Mouse (Mus musculus) midbrain, postnatal 0 days (tissue): ENCODE measurements at regions not wholly inside any gene's neighbourhood (a gene's known extent, or its start where the extent isn't known, plus 50 kb on each side); places are given as distances from the start of the nearest gene placed in this dataset.

ENCODE experiments used
- ATAC-seq: fragments of 200-750 bp; cut with Nextera tagmentation; 2 replicates; pipeline ENCODE4 v1.8.0; 2017; ENCODE audit warnings: moderate number of reproducible peaks, mild to moderate bottlenecking, moderate TSS enrichment, moderate library complexity; ENCODE audit not compliant: low FRiP score
- DNase-seq: peaks from one replicate; pipeline ENCODE4 v3.0.0-alpha.2; 2015; ENCODE audit warnings: low spot score
- H3K27ac ChIP-seq: fragments of 300-500 bp; sonication (generic); 2 replicates; pipeline ENCODE4 v1.5.1; 2014; ENCODE audit warnings: low read depth, mild to moderate bottlenecking, low read length, mixed read lengths
- H3K27me3 ChIP-seq: fragments of 300-500 bp; sonication (generic); 2 replicates; pipeline ENCODE4 v1.6.1; 2014; ENCODE audit warnings: low read length, control low read depth, mixed read lengths; ENCODE audit not compliant: insufficient read depth
- H3K36me3 ChIP-seq: fragments of 300-500 bp; sonication (generic); 2 replicates; pipeline ENCODE4 v1.6.1; 2014; ENCODE audit warnings: low read length, control low read depth, mixed read lengths; ENCODE audit not compliant: insufficient read depth
- H3K4me1 ChIP-seq: fragments of 300-500 bp; sonication (generic); 2 replicates; pipeline ENCODE4 v1.6.1; 2014; ENCODE audit warnings: mild to moderate bottlenecking, control low read depth, antibody characterized with exemption, low read length, mixed read lengths; ENCODE audit not compliant: insufficient read depth
- H3K4me2 ChIP-seq: fragments of 300-500 bp; sonication (generic); 2 replicates; pipeline ENCODE4 v1.6.1; 2014; ENCODE audit warnings: low read depth, mild to moderate bottlenecking, low read length, mixed read lengths; ENCODE audit not compliant: poor library complexity, severe bottlenecking
- H3K4me3 ChIP-seq: fragments of 300-500 bp; sonication (generic); 2 replicates; pipeline ENCODE4 v1.5.1; 2014; ENCODE audit warnings: low read depth, mild to moderate bottlenecking, low read length, moderate library complexity
- H3K9ac ChIP-seq: fragments of 300-500 bp; sonication (generic); replicated peaks from 2 replicates; pipeline ENCODE4 v1.6.1; 2014; ENCODE audit warnings: mild to moderate bottlenecking, low read length, moderate library complexity, mixed read lengths; ENCODE audit not compliant: poor library complexity, severe bottlenecking
- H3K9me3 ChIP-seq: fragments of 300-500 bp; sonication (generic); 2 replicates; pipeline ENCODE4 v1.6.1; 2016; ENCODE audit warnings: low read length, control low read depth
- CTCF ChIP-seq: IDR thresholded peaks from 2 replicates; pipeline ENCODE4 v1.5.1; 2016; ENCODE audit warnings: antibody characterized with exemption, mild to moderate bottlenecking
- WGBS: fragments of 180-500 bp; shearing (Covaris S2); extraction: QIAGEN DNeasy Blood & Tissue Kit; methylation state at CpG from one replicate; pipeline ENCODE4 v1.1.7; 2014; 5-methylcytosine and 5-hydroxymethylcytosine counted together

DNA sequence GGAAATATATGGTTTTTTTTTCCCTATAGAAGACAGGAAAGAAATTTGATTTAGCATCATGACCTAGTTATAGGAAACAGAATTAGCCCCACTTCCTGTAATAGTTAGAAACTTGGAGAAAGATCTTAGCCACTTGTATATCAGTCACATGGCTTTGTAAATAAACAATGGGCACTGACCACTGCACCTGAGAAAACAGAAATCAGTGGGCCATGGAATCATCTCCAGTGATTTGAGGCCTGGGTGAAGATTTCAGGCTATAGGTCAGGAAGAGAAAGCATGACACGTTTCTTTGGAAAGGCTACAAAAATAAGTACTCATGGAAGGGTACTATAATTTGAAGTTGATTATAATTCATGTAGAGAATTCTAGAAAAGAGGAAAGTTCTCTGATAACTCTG is 642.2 kb upstream of the Rag2 start:
- no peaks in the 10 kb centered on the region for H3K27me3 ChIP-seq
- no peaks in the 10 kb centered on the region for H3K9me3 ChIP-seq
- no peak overlapping the region for H3K27ac ChIP-seq
- no peak overlapping the region for H3K9ac ChIP-seq
- H3K4me2 ChIP-seq, result no peak overlapping the region
- no peak for ATAC-seq
- no peak for TF ChIP-seq CTCF
- H3K4me3 ChIP-seq, result no peak overlapping the region
- no peak for DNase-seq
- no peaks in the 10 kb centered on the region for H3K4me1 ChIP-seq
- H3K36me3 ChIP-seq, result no peaks in the 10 kb centered on the region
- 79% methylated on average over 1 of the region's 1 CpGs for WGBS

DNA sequence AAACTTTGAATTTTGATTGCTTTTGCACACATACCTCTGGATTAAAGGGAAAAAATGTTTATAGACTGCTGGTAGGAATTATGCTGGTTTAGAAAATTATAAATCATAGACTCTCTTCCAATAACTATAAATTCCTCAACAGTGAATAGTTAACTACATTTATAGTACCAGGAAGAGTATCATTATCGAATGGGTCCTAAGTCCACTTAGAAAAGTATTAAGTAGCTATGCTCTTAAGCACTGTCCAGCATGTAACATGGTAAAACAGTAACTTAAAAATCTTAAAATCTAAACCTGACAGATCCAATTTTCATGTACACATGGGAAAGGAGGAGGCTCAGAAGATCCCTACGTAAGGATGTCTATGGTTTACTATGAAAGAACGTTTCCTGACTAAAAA is 609.2 kb upstream of the Rag2 start:
- WGBS, result 89% methylated on average over 3 of the region's 3 CpGs
- H3K4me2 ChIP-seq, result no peak overlapping the region
- H3K9ac ChIP-seq, result no peak overlapping the region
- ATAC-seq (no peak), DNase-seq (no peak)
- H3K27me3 ChIP-seq, result no peaks in the 10 kb centered on the region
- H3K27ac ChIP-seq, result no peak overlapping the region
- no peaks in the 10 kb centered on the region for H3K9me3 ChIP-seq
- no peaks in the 10 kb centered on the region for H3K4me1 ChIP-seq
- H3K4me3 ChIP-seq, result no peak overlapping the region
- no peaks in the 10 kb centered on the region for H3K36me3 ChIP-seq
- no peak for TF ChIP-seq CTCF

DNA sequence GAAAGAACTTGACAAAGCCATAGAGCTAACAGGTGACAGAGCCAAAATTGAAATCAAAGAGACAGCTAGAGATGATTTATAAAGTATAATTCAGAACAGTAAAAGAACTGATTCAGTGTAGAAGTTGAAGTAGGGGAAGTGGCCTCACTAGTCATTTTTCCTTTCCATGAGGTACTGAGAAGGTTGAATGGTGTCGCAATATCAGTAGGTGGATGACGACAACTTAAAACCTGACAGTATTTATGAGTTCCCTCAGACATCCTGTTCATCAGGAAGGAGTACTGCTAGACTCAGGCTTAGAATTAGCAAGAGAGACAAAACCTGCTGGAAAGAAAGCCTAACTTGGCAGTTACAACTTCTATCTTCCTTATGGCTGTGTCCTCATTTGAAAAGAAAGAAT is 605.1 kb upstream of the Rag2 start:
- Histone ChIP-seq H3K27ac (no peak overlapping the region), H3K9me3 (no peaks in the 10 kb centered on the region), H3K27me3 (no peaks in the 10 kb centered on the region), H3K36me3 (no peaks in the 10 kb centered on the region), H3K9ac (no peak overlapping the region), H3K4me2 (no peak overlapping the region), H3K4me3 (no peak overlapping the region), H3K4me1 (no peaks in the 10 kb centered on the region)
- ATAC-seq (no peak), DNase-seq (no peak)
- WGBS, result 98% methylated on average over 2 of the region's 2 CpGs
- no peak for TF ChIP-seq CTCF

DNA sequence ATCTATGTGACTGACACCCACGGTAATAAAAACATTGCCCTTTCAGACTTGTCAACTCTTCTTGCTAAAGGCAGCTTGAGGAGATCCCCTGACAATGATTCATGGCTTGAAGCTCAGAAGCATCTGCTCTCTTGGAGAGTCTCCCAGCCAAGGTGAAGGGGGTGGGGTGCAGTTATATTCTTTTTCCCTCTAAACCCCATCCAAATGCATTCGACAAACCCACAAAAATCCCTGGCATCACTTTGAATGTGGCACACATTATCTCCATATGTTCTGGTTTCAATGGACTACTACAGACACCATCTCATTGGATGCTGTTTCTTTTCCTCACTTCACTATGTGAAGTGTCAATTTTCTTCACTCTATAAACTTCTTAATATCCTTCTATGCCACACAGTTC is 603.0 kb upstream of the Rag2 start:
- Histone ChIP-seq H3K4me3 (no peak overlapping the region), H3K4me2 (no peak overlapping the region), H3K36me3 (no peaks in the 10 kb centered on the region), H3K9ac (no peak overlapping the region), H3K27ac (no peak overlapping the region), H3K4me1 (no peaks in the 10 kb centered on the region), H3K9me3 (no peaks in the 10 kb centered on the region), H3K27me3 (no peaks in the 10 kb centered on the region)
- ATAC-seq (no peak), DNase-seq (peak; percentile 44)
- 77% methylated on average over 2 of the region's 2 CpGs for WGBS
- no peak for TF ChIP-seq CTCF

DNA sequence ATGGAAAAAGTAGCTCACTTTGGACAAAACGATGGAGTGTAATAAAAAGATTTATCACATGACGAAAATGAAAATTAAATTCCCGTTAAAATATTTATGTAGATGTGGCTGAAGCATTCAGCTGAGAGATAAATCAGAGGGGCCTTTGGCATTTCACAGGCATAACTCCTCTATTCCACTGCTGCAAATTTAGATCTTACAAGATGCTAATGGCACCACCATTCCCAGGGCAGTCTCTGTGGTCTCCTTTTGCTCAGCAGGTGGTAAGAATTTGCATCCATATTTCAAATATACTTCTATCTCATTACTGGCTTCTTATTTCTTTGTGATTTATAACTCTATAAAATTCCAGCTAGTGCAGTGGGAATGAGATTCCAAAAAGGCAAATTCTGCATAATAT is 581.5 kb upstream of the Rag2 start:
- H3K4me3 ChIP-seq, result no peak overlapping the region
- ATAC-seq (no peak), DNase-seq (no peak)
- 68% methylated on average over 3 of the region's 3 CpGs for WGBS
- no peak for TF ChIP-seq CTCF
- no peak overlapping the region for H3K4me2 ChIP-seq
- H3K27ac ChIP-seq, result no peak overlapping the region
- H3K36me3 ChIP-seq, result no peaks in the 10 kb centered on the region
- no peaks in the 10 kb centered on the region for H3K9me3 ChIP-seq
- no peak overlapping the region for H3K9ac ChIP-seq
- H3K4me1 ChIP-seq, result no peaks in the 10 kb centered on the region
- no peaks in the 10 kb centered on the region for H3K27me3 ChIP-seq

DNA sequence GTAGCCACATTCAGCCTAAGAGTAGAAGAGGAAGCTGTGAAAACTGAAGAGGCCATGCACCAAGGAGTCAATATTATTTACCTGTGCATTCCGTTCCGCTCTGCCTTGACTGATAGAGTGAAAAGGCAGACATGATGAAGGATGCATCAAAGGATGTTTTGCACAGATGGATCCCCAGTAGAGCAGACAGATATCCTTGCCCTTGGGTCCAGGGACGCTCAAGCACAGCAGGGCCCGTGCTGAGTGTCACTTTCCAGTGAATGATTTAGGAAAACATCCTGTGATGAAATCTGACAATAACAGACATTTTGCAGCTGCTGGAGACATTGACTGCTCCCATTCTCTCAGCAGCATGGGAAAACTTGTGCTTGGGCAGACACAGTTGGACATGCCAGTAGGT is 561.6 kb upstream of the Rag2 start:
- WGBS, result 78% methylated on average over 4 of the region's 4 CpGs
- TF ChIP-seq CTCF, result no peak

DNA sequence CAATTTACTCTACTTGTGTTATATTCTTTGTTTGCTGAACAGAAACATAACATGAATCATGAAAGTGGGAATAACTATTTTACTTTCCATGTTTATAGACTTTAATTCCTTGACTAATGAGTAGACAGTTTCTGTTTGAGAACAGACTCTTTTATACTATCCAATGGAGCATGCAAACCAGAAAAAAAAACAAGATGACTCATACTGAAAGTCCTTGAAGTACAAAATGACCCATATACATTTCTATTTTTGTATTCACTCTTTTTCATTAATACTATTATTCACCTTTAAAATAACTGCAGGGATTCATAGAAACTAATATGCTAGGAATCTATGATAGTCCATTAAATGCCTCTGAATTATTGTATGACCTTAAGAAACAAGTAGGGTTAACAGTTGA is 549.5 kb upstream of the Rag2 start:
- H3K4me2 ChIP-seq, result no peak overlapping the region
- H3K9ac ChIP-seq, result no peak overlapping the region
- no peaks in the 10 kb centered on the region for H3K27me3 ChIP-seq
- no peak for DNase-seq
- H3K4me1 ChIP-seq, result no peaks in the 10 kb centered on the region
- H3K9me3 ChIP-seq, result no peaks in the 10 kb centered on the region
- H3K36me3 ChIP-seq, result no peaks in the 10 kb centered on the region
- no peak for TF ChIP-seq CTCF
- no peak for ATAC-seq
- no peak overlapping the region for H3K4me3 ChIP-seq
- H3K27ac ChIP-seq, result no peak overlapping the region

More for the DNA sequence above, 561.6 kb upstream of the Rag2 start:
- H3K4me1 ChIP-seq, result no peaks in the 10 kb centered on the region
- H3K4me2 ChIP-seq, result no peak overlapping the region
- no peak for ATAC-seq
- DNase-seq, result no peak
- no peaks in the 10 kb centered on the region for H3K9me3 ChIP-seq
- H3K27me3 ChIP-seq, result no peaks in the 10 kb centered on the region
- H3K27ac ChIP-seq, result no peak overlapping the region
- H3K36me3 ChIP-seq, result no peaks in the 10 kb centered on the region
- no peak overlapping the region for H3K9ac ChIP-seq
- H3K4me3 ChIP-seq, result no peak overlapping the region
